Mouse (Mus musculus) midbrain, postnatal 0 days (tissue): ENCODE measurements around the gene Ciz1. TPM values are rescaled to one million over a fixed set of nuclear protein-coding genes. Genes with fewer than 3 reads are reported as not detected.
A peak's percentile ranks its signal among the peaks of the same experiment; 100 is the strongest.

Experiments
- ATAC-seq: fragments of 200-750 bp; cut with Nextera tagmentation; 2 replicates; pipeline ENCODE4 v1.8.0; 2017; ENCODE audit warnings: moderate number of reproducible peaks, mild to moderate bottlenecking, moderate TSS enrichment, moderate library complexity; ENCODE audit not compliant: low FRiP score
- DNase-seq: peaks from one replicate; pipeline ENCODE4 v3.0.0-alpha.2; 2015; ENCODE audit warnings: low spot score
- H3K27ac ChIP-seq: fragments of 300-500 bp; sonication (generic); 2 replicates; pipeline ENCODE4 v1.5.1; 2014; ENCODE audit warnings: low read depth, mild to moderate bottlenecking, low read length, mixed read lengths
- H3K27me3 ChIP-seq: fragments of 300-500 bp; sonication (generic); 2 replicates; pipeline ENCODE4 v1.6.1; 2014; ENCODE audit warnings: low read length, control low read depth, mixed read lengths; ENCODE audit not compliant: insufficient read depth
- H3K36me3 ChIP-seq: fragments of 300-500 bp; sonication (generic); 2 replicates; pipeline ENCODE4 v1.6.1; 2014; ENCODE audit warnings: low read length, control low read depth, mixed read lengths; ENCODE audit not compliant: insufficient read depth
- H3K4me1 ChIP-seq: fragments of 300-500 bp; sonication (generic); 2 replicates; pipeline ENCODE4 v1.6.1; 2014; ENCODE audit warnings: mild to moderate bottlenecking, control low read depth, antibody characterized with exemption, low read length, mixed read lengths; ENCODE audit not compliant: insufficient read depth
- H3K4me2 ChIP-seq: fragments of 300-500 bp; sonication (generic); 2 replicates; pipeline ENCODE4 v1.6.1; 2014; ENCODE audit warnings: low read depth, mild to moderate bottlenecking, low read length, mixed read lengths; ENCODE audit not compliant: poor library complexity, severe bottlenecking
- H3K4me3 ChIP-seq: fragments of 300-500 bp; sonication (generic); 2 replicates; pipeline ENCODE4 v1.5.1; 2014; ENCODE audit warnings: low read depth, mild to moderate bottlenecking, low read length, moderate library complexity
- H3K9ac ChIP-seq: fragments of 300-500 bp; sonication (generic); replicated peaks from 2 replicates; pipeline ENCODE4 v1.6.1; 2014; ENCODE audit warnings: mild to moderate bottlenecking, low read length, moderate library complexity, mixed read lengths; ENCODE audit not compliant: poor library complexity, severe bottlenecking
- H3K9me3 ChIP-seq: fragments of 300-500 bp; sonication (generic); 2 replicates; pipeline ENCODE4 v1.6.1; 2016; ENCODE audit warnings: low read length, control low read depth
- CTCF ChIP-seq: IDR thresholded peaks from 2 replicates; pipeline ENCODE4 v1.5.1; 2016; ENCODE audit warnings: antibody characterized with exemption, mild to moderate bottlenecking
- WGBS: fragments of 180-500 bp; shearing (Covaris S2); extraction: QIAGEN DNeasy Blood & Tissue Kit; methylation state at CpG from one replicate; pipeline ENCODE4 v1.1.7; 2014; 5-methylcytosine and 5-hydroxymethylcytosine counted together
- polyA plus RNA-seq: library from polyadenylated mRNA; unstranded; fragments of >200 nt; fragmentation: Nextera tagmentation; extraction: Ambion mirVana; gene quantifications from 2 replicates; pipeline ENCODE4 v1.2.1, GENCODE M21; 2015
- total RNA-seq: library from RNA; depleted of rRNA; stranded (reverse); fragments of >200 nt; gene quantifications from 2 replicates; pipeline ENCODE4 v1.2.3, GENCODE M21; 2014

The Ciz1 gene
- total and polyA plus RNA-seq, 2 experiments from 2014 or later = 47.3 to 81.8 TPM

- no peaks in the 10 kb centered on the region for H3K27me3 ChIP-seq
- no peak overlapping the region for H3K4me2 ChIP-seq
- H3K36me3 ChIP-seq = peaks cover 13% of the 10 kb centered on the region
- no peak overlapping the region for H3K4me3 ChIP-seq
- H3K4me1 ChIP-seq = peaks cover 5% of the 10 kb centered on the region; the same call in 1 of the 2 replicates
- no peaks in the 10 kb centered on the region for H3K9me3 ChIP-seq
- 0 out of 2 replicates have a peak overlapping the region, but pooled peaks have one; percentile 51 for H3K27ac ChIP-seq
- no peak for TF ChIP-seq CTCF
- ATAC-seq = peak; percentile 34
- H3K9ac ChIP-seq = 0 out of 2 replicates have a peak overlapping the region, but pooled peaks have one; percentile 1
- 59% methylated on average over 6 of the region's 6 CpGs for WGBS
- no peak for DNase-seq
Measured at GRCm38 (mm10) chr2:32342539-32343350, 9.4 kb upstream of the Ciz1 start.

- TF ChIP-seq CTCF = no peak
- no peaks in the 10 kb centered on the region for H3K9me3 ChIP-seq
- H3K4me2 ChIP-seq = no peak overlapping the region
- no peak for ATAC-seq
- H3K4me3 ChIP-seq = no peak overlapping the region
- H3K27ac ChIP-seq = no peak overlapping the region
- peaks cover 12% of the 10 kb centered on the region; the same call in 1 of the 2 replicates for H3K36me3 ChIP-seq
- DNase-seq = no peak
- no peak overlapping the region for H3K9ac ChIP-seq
- no peaks in the 10 kb centered on the region for H3K27me3 ChIP-seq
- WGBS = 95% methylated on average over 2 of the region's 2 CpGs
- H3K4me1 ChIP-seq = peaks cover 5% of the 10 kb centered on the region; the same call in 1 of the 2 replicates
Measured at GRCm38 (mm10) chr2:32343351-32343671, 8.8 kb upstream of the Ciz1 start.

GRCm38 (mm10) chr2:32344056-32344455 is 8.1 kb upstream of the Ciz1 start:
- ATAC-seq = no peak
- TF ChIP-seq CTCF = no peak
- no peak overlapping the region for H3K9ac ChIP-seq
- no peaks in the 10 kb centered on the region for H3K27me3 ChIP-seq
- DNase-seq = no peak
- H3K4me1 ChIP-seq = peaks cover 5% of the 10 kb centered on the region; the same call in 1 of the 2 replicates
- H3K4me3 ChIP-seq = no peak overlapping the region
- no peaks in the 10 kb centered on the region for H3K9me3 ChIP-seq
- no peak overlapping the region for H3K4me2 ChIP-seq
- WGBS = 75% methylated on average over 10 of the region's 10 CpGs
- H3K27ac ChIP-seq = no peak overlapping the region
- H3K36me3 ChIP-seq = peaks cover 13% of the 10 kb centered on the region; the same call in 1 of the 2 replicates

- WGBS = 58% methylated on average over 14 of the region's 14 CpGs
- peaks cover 5% of the 10 kb centered on the region; the same call in 1 of the 2 replicates for H3K4me1 ChIP-seq
- H3K4me2 ChIP-seq = no peak overlapping the region
- H3K4me3 ChIP-seq = no peak overlapping the region
- peaks cover 13% of the 10 kb centered on the region; the same call in 1 of the 2 replicates for H3K36me3 ChIP-seq
- no peak overlapping the region for H3K9ac ChIP-seq
- H3K9me3 ChIP-seq = no peaks in the 10 kb centered on the region
- H3K27ac ChIP-seq = no peak overlapping the region
- no peaks in the 10 kb centered on the region for H3K27me3 ChIP-seq
- DNase-seq = no peak
- ATAC-seq = no peak
- TF ChIP-seq CTCF = no peak
Measured at GRCm38 (mm10) chr2:32344598-32345321, 7.4 kb upstream of the Ciz1 start.

- Histone ChIP-seq H3K4me1 (peaks cover 11% of the 10 kb centered on the region; the same call in 1 of the 2 replicates), H3K4me2 (no peak overlapping the region), H3K9ac (no peak overlapping the region), H3K4me3 (no peak overlapping the region), H3K9me3 (no peaks in the 10 kb centered on the region), H3K36me3 (peaks cover 13% of the 10 kb centered on the region; the same call in 1 of the 2 replicates), H3K27me3 (no peaks in the 10 kb centered on the region), H3K27ac (no peak overlapping the region)
- no peak for TF ChIP-seq CTCF
- ATAC-seq (no peak), DNase-seq (no peak)
- 81% methylated on average over 6 of the region's 6 CpGs for WGBS
Measured at GRCm38 (mm10) chr2:32347019-32347418, 5.1 kb upstream of the Ciz1 start.

GRCm38 (mm10) chr2:32348311-32348710 is 3.8 kb upstream of the Ciz1 start:
- H3K9me3 ChIP-seq = no peaks in the 10 kb centered on the region
- peaks cover 13% of the 10 kb centered on the region; the same call in 1 of the 2 replicates for H3K36me3 ChIP-seq
- no peaks in the 10 kb centered on the region for H3K27me3 ChIP-seq
- no peak for DNase-seq
- no peak for TF ChIP-seq CTCF
- 87% methylated on average over 11 of the region's 11 CpGs for WGBS
- no peak overlapping the region for H3K27ac ChIP-seq
- no peak overlapping the region for H3K9ac ChIP-seq
- H3K4me2 ChIP-seq = no peak overlapping the region
- H3K4me3 ChIP-seq = no peak overlapping the region
- no peak for ATAC-seq
- peaks cover 5% of the 10 kb centered on the region; the same call in 1 of the 2 replicates for H3K4me1 ChIP-seq
